Mouse (Mus musculus) hematopoietic stem cell, adult 5-6 weeks (primary cell): ENCODE measurements around the gene Aff3. TPM values are rescaled to one million over a fixed set of nuclear protein-coding genes. Genes with fewer than 3 reads are reported as not detected.
A peak's percentile ranks its signal among the peaks of the same experiment; 100 is the strongest.

ENCODE experiments used
- ATAC-seq, 2 experiments: fragments of 125-278 bp in 1 of 2; replicated peaks in 1 of 2; 2 replicates each; pipeline ENCODE4 v1.8.0; 2016 to 2017; ENCODE audit warnings: inconsistent platforms in 2 of 2, mild to moderate bottlenecking in 2 of 2, moderate number of reproducible peaks in 2 of 2, low read depth in 1 of 2, moderate TSS enrichment in 1 of 2; ENCODE audit not compliant: low FRiP score in 2 of 2, poor library complexity in 2 of 2, severe bottlenecking in 2 of 2, insufficient read depth in 1 of 2, low TSS enrichment in 1 of 2
- total RNA-seq: library from RNA; stranded (forward); fragments of 172-1452, 232-1000 nt; gene quantifications from 2 replicates; pipeline ENCODE4 v1.2.3, GENCODE M21; 2017

Gene Aff3
- total RNA-seq, 1 experiment from 2014 or later, result 132 TPM

- no peak for ATAC-seq
These were observed 265.5 kb downstream of the Aff3 start for GRCm38 (mm10) chr1:38399269-38399668.

GRCm38 (mm10) chr1:38398566-38398965, 266.2 kb downstream of the Aff3 start:
- no peak for ATAC-seq

- no peak for ATAC-seq
These were observed 269.5 kb downstream of the Aff3 start for GRCm38 (mm10) chr1:38395194-38395681.

GRCm38 (mm10) chr1:38394493-38394892, 270.3 kb downstream of the Aff3 start:
- no peak for ATAC-seq

GRCm38 (mm10) chr1:38393516-38393915, 271.2 kb downstream of the Aff3 start:
- no peak for ATAC-seq

- peak in 1 of 2 experiments; percentile 59; a peak in 1 of 4 replicates for ATAC-seq
These were observed 271.8 kb downstream of the Aff3 start for GRCm38 (mm10) chr1:38392928-38393327.

- no peak for ATAC-seq
These were observed 273.9 kb downstream of the Aff3 start for GRCm38 (mm10) chr1:38390886-38391249.

GRCm38 (mm10) chr1:38390235-38390885, 274.4 kb downstream of the Aff3 start:
- no peak for ATAC-seq

- ATAC-seq, result no peak
These were observed 275.2 kb downstream of the Aff3 start for GRCm38 (mm10) chr1:38389576-38389975.

GRCm38 (mm10) chr1:38388466-38388865, 276.3 kb downstream of the Aff3 start:
- peak in 1 of 2 experiments; percentile 38; a peak in 1 of 4 replicates for ATAC-seq

GRCm38 (mm10) chr1:38387438-38387837, 277.3 kb downstream of the Aff3 start:
- ATAC-seq, result no peak

GRCm38 (mm10) chr1:38384457-38385121, 280.2 kb downstream of the Aff3 start:
- ATAC-seq, result peak in 1 of 2 experiments; percentile 61; a peak in 2 of 4 replicates

- no peak for ATAC-seq
These were observed 280.7 kb downstream of the Aff3 start for GRCm38 (mm10) chr1:38384010-38384409.

- no peak for ATAC-seq
These were observed 282.1 kb downstream of the Aff3 start for GRCm38 (mm10) chr1:38382683-38383082.

- ATAC-seq, result no peak
These were observed 286.8 kb downstream of the Aff3 start for GRCm38 (mm10) chr1:38377930-38378329.

GRCm38 (mm10) chr1:38369166-38369565, 295.6 kb downstream of the Aff3 start:
- no peak for ATAC-seq

GRCm38 (mm10) chr1:38368081-38368689, 296.6 kb downstream of the Aff3 start:
- ATAC-seq, result no peak

- ATAC-seq, result no peak
These were observed 297.2 kb downstream of the Aff3 start for GRCm38 (mm10) chr1:38367404-38368080.
